Mouse (Mus musculus): Measurements from ENCODE around the gene Clk2. TPM values are rescaled to one million over a fixed set of nuclear protein-coding genes. Genes with fewer than 3 reads are reported as not detected.

Clk2 gene
- polyA plus RNA-seq, 1 experiment from 2014 or later = 18.0 TPM

DNA sequence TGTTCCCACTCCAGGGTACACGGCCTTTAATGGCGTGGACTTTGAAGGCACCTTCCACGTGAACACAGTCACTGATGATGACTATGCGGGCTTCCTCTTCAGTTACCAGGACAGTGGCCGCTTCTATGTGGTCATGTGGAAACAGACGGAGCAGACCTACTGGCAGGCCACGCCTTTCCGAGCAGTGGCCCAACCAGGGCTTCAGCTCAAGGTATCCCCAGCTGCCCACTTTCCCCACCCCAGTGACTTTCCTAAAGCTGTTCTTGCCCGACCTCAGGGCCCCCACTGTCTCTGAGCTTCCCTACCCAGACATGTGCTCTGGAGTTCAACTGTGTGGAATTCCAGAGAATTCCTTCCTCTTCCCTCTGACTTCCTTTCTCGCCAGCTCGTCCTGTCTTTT, 60.2 kb downstream of the Clk2 start:
- ATAC-seq = no peak
- 77% methylated on average over 11 of the region's 11 CpGs for WGBS
- Histone ChIP-seq H3K4me2 (ENCODE audit: low read depth, low read length) (no peak overlapping the region), H3K27me3 (replicated peaks; ENCODE audit: control insufficient read depth, insufficient read depth, low read length) (no peaks in the 10 kb centered on the region; the same call in 1 of the 2 replicates), H3K4me3 (ENCODE audit: low read length) (no peak overlapping the region), H3K27ac (ENCODE audit: low read length) (no peak overlapping the region), H3K36me3 (ENCODE audit: control insufficient read depth, insufficient read depth, low read length) (no peaks in the 10 kb centered on the region), H3K4me1 (ENCODE audit: control insufficient read depth, insufficient read depth, low read length) (peaks cover 26% of the 10 kb centered on the region), H3K9ac (ENCODE audit: low read depth, low read length) (no peak overlapping the region), H3K9me3 (ENCODE audit: control insufficient read depth, low read length) (no peaks in the 10 kb centered on the region)

DNA sequence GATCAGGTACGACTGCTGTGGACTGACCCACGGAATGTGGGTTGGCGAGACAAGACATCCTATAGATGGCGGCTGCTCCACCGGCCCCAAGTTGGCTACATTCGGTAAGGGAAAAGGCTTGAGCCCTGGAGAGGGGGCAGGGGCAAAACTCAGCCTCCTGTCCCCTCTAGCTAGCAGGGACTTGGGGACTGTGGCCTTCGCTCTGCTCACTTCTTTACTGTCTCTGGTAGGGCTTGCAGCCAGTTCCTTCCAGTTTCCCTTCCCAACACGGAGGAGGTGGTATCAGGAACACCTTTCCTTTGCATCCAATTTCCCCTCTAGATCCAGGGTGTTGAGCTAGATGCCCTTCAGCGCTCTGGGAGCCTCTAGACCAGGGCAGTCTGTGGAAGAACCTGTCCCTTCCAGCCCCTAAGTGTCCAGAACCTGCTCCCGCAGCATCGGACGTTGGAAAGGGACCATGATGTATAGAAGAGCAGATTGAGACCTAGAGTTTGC, 60.8 kb downstream of the Clk2 start:
- Histone ChIP-seq H3K4me2 (ENCODE audit: low read depth, low read length) (no peak overlapping the region), H3K9ac (ENCODE audit: low read depth, low read length) (no peak overlapping the region), H3K4me3 (ENCODE audit: low read length) (no peak overlapping the region), H3K36me3 (ENCODE audit: control insufficient read depth, insufficient read depth, low read length) (no peaks in the 10 kb centered on the region), H3K9me3 (ENCODE audit: control insufficient read depth, low read length) (no peaks in the 10 kb centered on the region), H3K4me1 (ENCODE audit: control insufficient read depth, insufficient read depth, low read length) (peaks cover 26% of the 10 kb centered on the region), H3K27me3 (replicated peaks; ENCODE audit: control insufficient read depth, insufficient read depth, low read length) (peaks cover 4% of the 10 kb centered on the region; the same call in 1 of the 2 replicates), H3K27ac (ENCODE audit: low read length) (no peak overlapping the region)
- 63% methylated on average over 12 of the region's 12 CpGs for WGBS
- no peak for ATAC-seq

DNA sequence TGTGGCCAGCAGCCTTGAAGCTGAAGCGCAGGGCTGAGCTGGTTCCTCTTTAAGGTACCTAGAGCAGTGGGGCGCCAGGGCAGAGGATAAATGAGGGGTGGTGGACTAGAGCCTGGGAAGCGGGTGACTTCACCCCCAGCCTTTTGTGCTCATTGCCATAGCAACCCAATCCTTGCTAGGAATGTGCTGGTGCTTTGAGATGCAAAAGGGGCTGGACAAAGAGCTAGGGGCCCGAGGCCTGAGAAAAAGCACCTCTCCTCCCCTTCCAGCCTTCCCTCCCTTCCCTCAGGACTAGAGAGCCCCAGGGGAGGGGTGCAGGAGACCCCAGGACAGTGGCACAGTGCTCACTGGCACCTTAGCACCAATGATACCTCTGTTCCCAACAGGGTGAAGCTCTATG, 61.3 kb downstream of the Clk2 start:
- Histone ChIP-seq H3K9ac (ENCODE audit: low read depth, low read length) (no peak overlapping the region), H3K4me2 (ENCODE audit: low read depth, low read length) (no peak overlapping the region), H3K9me3 (ENCODE audit: control insufficient read depth, low read length) (no peaks in the 10 kb centered on the region), H3K27me3 (replicated peaks; ENCODE audit: control insufficient read depth, insufficient read depth, low read length) (peaks cover 4% of the 10 kb centered on the region; the same call in 1 of the 2 replicates), H3K27ac (ENCODE audit: low read length) (no peak overlapping the region), H3K4me1 (ENCODE audit: control insufficient read depth, insufficient read depth, low read length) (peaks cover 26% of the 10 kb centered on the region), H3K4me3 (ENCODE audit: low read length) (no peak overlapping the region), H3K36me3 (ENCODE audit: control insufficient read depth, insufficient read depth, low read length) (no peaks in the 10 kb centered on the region)
- no peak for ATAC-seq
- 41% methylated on average over 4 of the region's 4 CpGs for WGBS

DNA sequence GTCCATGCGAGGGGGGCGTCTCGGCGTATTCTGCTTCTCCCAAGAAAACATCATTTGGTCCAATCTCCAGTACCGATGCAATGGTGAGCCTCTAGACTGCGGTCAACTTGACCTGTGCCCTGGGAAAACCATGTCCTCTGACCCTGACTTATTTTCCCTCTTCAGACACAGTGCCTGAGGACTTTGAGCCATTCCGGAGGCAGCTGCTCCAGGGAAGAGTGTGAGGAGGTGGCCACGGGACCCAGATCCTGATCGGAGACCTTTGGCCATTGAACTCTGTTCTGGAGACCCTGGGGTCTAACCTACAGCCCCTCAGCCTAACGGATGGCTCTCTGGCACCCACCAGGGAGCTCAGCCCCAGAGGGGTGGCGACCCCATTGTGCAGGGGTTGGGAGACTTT, 61.8 kb downstream of the Clk2 start:
- 34% methylated on average over 11 of the region's 11 CpGs for WGBS
- Histone ChIP-seq H3K4me1 (ENCODE audit: control insufficient read depth, insufficient read depth, low read length) (peaks cover 26% of the 10 kb centered on the region), H3K27me3 (replicated peaks; ENCODE audit: control insufficient read depth, insufficient read depth, low read length) (peaks cover 4% of the 10 kb centered on the region; the same call in 1 of the 2 replicates), H3K4me2 (ENCODE audit: low read depth, low read length) (0 out of 2 replicates have a peak overlapping the region, but pooled peaks have one; percentile 72), H3K4me3 (ENCODE audit: low read length) (no peak overlapping the region), H3K36me3 (ENCODE audit: control insufficient read depth, insufficient read depth, low read length) (no peaks in the 10 kb centered on the region), H3K9ac (ENCODE audit: low read depth, low read length) (no peak overlapping the region), H3K9me3 (ENCODE audit: control insufficient read depth, low read length) (no peaks in the 10 kb centered on the region), H3K27ac (ENCODE audit: low read length) (no peak overlapping the region)
- ATAC-seq = no peak

Other genes with a start within 250 kb of the Clk2 start
- 13.1 and 13.8 TPM in 2 replicates for gene Ash1l, start 214.2 kb upstream of the Clk2 start, polyA plus RNA-seq (2015; fragmentation: Nextera tagmentation; extraction: Ambion mirVana)
- 162 and 165 TPM in 2 replicates for gene Dap3, start 213.6 kb upstream of the Clk2 start, polyA plus RNA-seq (2015; fragmentation: Nextera tagmentation; extraction: Ambion mirVana)
- 31.0 and 34.2 TPM in 2 replicates for gene Rusc1, start 71.5 kb upstream of the Clk2 start, polyA plus RNA-seq (2015; fragmentation: Nextera tagmentation; extraction: Ambion mirVana)
- gene Gm43738, start 63.7 kb upstream of the Clk2 start, polyA plus RNA-seq (2015; fragmentation: Nextera tagmentation; extraction: Ambion mirVana) = 0.09 TPM in 1 of 2 replicates, not detected in the other
- 625 and 664 TPM in 2 replicates for gene Fdps, start 62.8 kb upstream of the Clk2 start, polyA plus RNA-seq (2015; fragmentation: Nextera tagmentation; extraction: Ambion mirVana)
- gene Pklr, start 28.7 kb upstream of the Clk2 start, polyA plus RNA-seq (2015; fragmentation: Nextera tagmentation; extraction: Ambion mirVana) = 148 and 174 TPM in 2 replicates
- gene Hcn3, start 4.6 kb upstream of the Clk2 start, polyA plus RNA-seq (2015; fragmentation: Nextera tagmentation; extraction: Ambion mirVana) = 2.0 TPM in 2 replicates
- 141 and 142 TPM in 2 replicates for gene Scamp3, start 12.7 kb downstream of the Clk2 start, polyA plus RNA-seq (2015; fragmentation: Nextera tagmentation; extraction: Ambion mirVana)
- gene Fam189b, start 18.3 kb downstream of the Clk2 start, polyA plus RNA-seq (2015; fragmentation: Nextera tagmentation; extraction: Ambion mirVana) = 16.7 and 20.8 TPM in 2 replicates
- gene Gba, start 38.1 kb downstream of the Clk2 start, polyA plus RNA-seq (2015; fragmentation: Nextera tagmentation; extraction: Ambion mirVana) = 73.1 and 87.5 TPM in 2 replicates
- gene Thbs3, start 50.4 kb downstream of the Clk2 start, polyA plus RNA-seq (2015; fragmentation: Nextera tagmentation; extraction: Ambion mirVana) = 18.9 and 20.3 TPM in 2 replicates
- 214 and 234 TPM in 2 replicates for gene Mtx1, start 62.3 kb downstream of the Clk2 start, polyA plus RNA-seq (2015; fragmentation: Nextera tagmentation; extraction: Ambion mirVana)
- gene Muc1, start 64.3 kb downstream of the Clk2 start, polyA plus RNA-seq (2015; fragmentation: Nextera tagmentation; extraction: Ambion mirVana) = 13.2 and 13.4 TPM in 2 replicates
- gene Krtcap2, start 81.2 kb downstream of the Clk2 start, polyA plus RNA-seq (2015; fragmentation: Nextera tagmentation; extraction: Ambion mirVana) = 316 and 334 TPM in 2 replicates
- gene Trim46, start 81.5 kb downstream of the Clk2 start, polyA plus RNA-seq (2015; fragmentation: Nextera tagmentation; extraction: Ambion mirVana) = 3.9 TPM in 2 replicates
- gene Dpm3, start 94.6 kb downstream of the Clk2 start, polyA plus RNA-seq (2015; fragmentation: Nextera tagmentation; extraction: Ambion mirVana) = 119 and 126 TPM in 2 replicates
- gene Slc50a1, start 105.8 kb downstream of the Clk2 start, polyA plus RNA-seq (2015; fragmentation: Nextera tagmentation; extraction: Ambion mirVana) = 62.7 and 74.1 TPM in 2 replicates
- 62.9 and 69.6 TPM in 2 replicates for gene Efna1, start 116.3 kb downstream of the Clk2 start, polyA plus RNA-seq (2015; fragmentation: Nextera tagmentation; extraction: Ambion mirVana)
- gene Efna3, start 158.2 kb downstream of the Clk2 start, polyA plus RNA-seq (2015; fragmentation: Nextera tagmentation; extraction: Ambion mirVana) = 5.9 and 7.5 TPM in 2 replicates
- gene Efna4, start 173.2 kb downstream of the Clk2 start, polyA plus RNA-seq (2015; fragmentation: Nextera tagmentation; extraction: Ambion mirVana) = 12.1 and 14.1 TPM in 2 replicates
- gene Adam15, start 185.2 kb downstream of the Clk2 start, polyA plus RNA-seq (2015; fragmentation: Nextera tagmentation; extraction: Ambion mirVana) = 49.3 and 51.6 TPM in 2 replicates
- gene Dcst2, start 197.2 kb downstream of the Clk2 start, polyA plus RNA-seq (2015; fragmentation: Nextera tagmentation; extraction: Ambion mirVana) = 2.8 and 5.0 TPM in 2 replicates
- 3.5 and 5.0 TPM in 2 replicates for gene Dcst1, start 200.5 kb downstream of the Clk2 start, polyA plus RNA-seq (2015; fragmentation: Nextera tagmentation; extraction: Ambion mirVana)
- 10.0 and 11.3 TPM in 2 replicates for gene Zbtb7b, start 230.0 kb downstream of the Clk2 start, polyA plus RNA-seq (2015; fragmentation: Nextera tagmentation; extraction: Ambion mirVana)
- gene Lenep, start 238.0 kb downstream of the Clk2 start, polyA plus RNA-seq (2015; fragmentation: Nextera tagmentation; extraction: Ambion mirVana) = not detected in 2 replicates
- 44.5 and 53.2 TPM in 2 replicates for gene Flad1, start 247.1 kb downstream of the Clk2 start, polyA plus RNA-seq (2015; fragmentation: Nextera tagmentation; extraction: Ambion mirVana)